Mouse (Mus musculus): ENCODE results near the gene Suclg1. TPM values are rescaled to one million over a fixed set of nuclear protein-coding genes. Genes with fewer than 3 reads are reported as not detected.

Suclg1 gene
- total RNA-seq, 2 experiments from 2014 or later = 18.1 to 33.4 TPM

DNA sequence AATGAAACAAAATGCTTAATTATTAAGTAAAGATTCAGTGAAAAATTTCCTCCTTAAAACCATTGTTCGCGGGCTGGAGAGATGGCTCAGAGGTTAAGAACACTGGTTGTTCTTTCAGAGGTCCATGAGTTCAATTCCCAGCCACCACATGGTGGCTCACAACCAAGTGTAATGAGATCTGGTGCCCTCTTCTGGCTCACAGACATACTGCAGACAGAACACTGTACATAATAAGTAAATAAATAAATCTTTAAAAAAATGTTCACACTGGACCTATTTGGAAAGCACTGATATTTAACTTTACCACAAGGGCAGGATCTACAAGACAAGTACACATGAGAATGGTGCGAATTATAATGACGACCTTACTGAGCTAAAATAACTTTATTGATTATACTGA, 730 bp upstream of the Suclg1 start:
- no peak for ATAC-seq (replicated peaks; ENCODE audit: low FRiP score, poor library complexity, severe bottlenecking)

DNA sequence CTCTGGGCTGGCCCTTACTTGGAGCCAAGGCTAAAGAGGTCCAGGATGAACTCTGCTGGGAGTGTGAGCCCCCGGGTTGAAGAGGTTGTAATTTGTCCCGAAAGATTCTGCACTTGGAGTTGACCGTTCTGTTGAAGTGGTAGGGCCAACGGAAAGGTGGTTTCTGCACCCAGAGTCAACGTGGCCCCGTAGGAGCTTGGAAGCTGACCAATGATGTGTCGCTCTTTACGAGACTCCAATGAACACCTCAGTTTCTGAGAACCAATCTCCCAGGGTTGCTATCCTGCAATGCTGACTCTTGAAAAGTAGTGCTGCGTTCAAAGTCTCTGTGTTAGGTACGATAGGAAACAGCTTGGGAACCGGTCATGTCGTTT, 854 bp downstream of the Suclg1 start:
- ATAC-seq (replicated peaks; ENCODE audit: low FRiP score, poor library complexity, severe bottlenecking) = no peak

DNA sequence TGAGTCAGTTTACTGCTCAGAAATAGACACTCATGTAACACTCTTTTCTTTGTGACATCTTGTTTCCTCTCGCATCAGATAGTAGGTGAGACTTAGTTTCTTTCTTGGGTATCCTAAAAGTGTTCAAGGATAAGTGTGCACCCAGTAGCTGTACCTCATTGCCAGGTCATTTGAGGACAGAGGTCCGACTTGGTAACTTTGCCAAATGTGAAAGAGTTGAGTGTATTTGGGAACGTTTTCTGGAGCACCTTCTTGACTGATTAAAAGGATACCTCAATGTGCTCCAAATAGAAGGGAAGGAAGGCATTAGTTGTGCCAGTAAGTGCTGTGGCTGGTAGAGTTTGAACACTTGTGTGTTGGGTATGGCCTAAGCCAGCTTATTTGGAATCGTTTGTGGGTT, 1.7 kb downstream of the Suclg1 start:
- ATAC-seq (replicated peaks; ENCODE audit: low FRiP score, poor library complexity, severe bottlenecking) = no peak

DNA sequence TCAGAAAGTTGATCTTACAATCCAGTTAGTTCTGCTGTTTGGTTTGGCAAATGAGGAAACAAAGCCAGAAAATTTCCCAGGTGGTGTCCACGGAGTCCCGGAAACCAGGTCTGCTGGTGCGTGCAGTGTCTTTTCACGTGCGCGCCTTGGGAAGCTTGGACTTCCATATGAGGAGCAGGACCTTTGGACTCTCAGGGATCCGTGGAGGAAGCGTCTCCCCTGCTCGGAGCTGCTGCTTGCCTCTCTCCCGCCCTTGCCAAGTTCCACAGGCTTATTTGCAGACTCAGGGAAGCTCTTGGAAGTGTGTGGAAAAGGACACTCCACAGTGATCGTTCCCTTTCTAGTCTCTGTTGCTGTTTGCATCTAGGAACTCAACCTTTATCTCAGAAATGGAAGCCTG, 3.2 kb downstream of the Suclg1 start:
- ATAC-seq (replicated peaks; ENCODE audit: low FRiP score, poor library complexity, severe bottlenecking) = no peak

DNA sequence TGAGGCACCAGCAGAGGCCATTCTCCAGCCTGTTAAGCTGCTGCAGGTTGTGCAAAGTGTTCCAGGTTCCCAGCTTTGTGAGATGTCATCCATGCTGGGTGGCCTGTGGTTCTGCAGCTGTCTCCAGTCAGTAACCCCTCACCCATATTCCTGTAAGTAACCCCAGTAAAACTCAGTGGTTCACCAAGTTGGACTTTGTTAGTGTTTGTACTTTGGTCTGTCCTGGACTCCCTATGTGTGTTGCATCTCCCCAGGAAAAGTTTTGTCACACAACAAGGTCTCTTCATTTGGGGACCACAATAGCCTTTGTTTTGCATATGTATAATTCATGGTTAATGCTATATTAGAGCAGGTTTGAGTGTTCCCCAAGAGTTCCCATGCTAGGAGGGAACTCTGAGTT, 4.2 kb downstream of the Suclg1 start:
- ATAC-seq (replicated peaks; ENCODE audit: low FRiP score, poor library complexity, severe bottlenecking) = no peak

DNA sequence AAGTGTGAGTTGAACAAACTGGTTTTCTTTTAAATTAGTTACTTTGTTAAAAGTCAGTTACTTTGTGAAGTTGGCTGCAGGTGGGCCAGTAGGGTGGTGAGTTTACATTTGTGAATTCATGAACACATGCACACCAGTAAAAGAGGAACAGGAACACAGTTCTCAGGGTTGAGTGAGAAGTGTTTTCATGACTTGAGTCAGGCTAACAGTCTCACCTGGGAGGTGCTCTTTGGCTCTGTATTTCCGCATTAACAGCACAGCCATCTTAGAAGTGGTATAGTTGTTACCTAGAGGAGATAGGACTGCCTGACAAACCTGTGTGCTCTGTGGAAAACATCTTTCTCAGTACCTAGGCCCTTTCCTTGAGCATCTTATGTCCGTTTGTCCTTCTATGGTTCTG, 4.8 kb downstream of the Suclg1 start:
- ATAC-seq (replicated peaks; ENCODE audit: low FRiP score, poor library complexity, severe bottlenecking) = no peak

DNA sequence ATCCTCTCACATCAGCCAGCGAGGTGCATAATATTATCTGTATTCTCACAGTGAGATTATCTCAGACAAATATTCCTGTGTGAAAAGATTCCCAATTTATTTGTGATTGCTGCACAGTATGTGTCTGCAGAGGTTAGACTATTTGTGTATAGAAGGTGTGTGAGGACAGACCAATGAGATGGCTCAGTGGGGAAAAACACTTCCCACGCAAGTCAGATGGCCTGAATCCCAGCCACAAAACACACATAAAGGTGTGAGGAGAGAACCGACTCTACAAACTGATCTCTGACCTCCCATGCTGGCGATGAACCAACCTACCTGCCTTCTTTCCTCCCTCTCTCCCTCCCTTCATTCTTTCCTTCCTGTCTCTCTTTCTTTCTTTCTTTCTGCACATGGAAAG, 5.4 kb downstream of the Suclg1 start:
- no peak for ATAC-seq (replicated peaks; ENCODE audit: low FRiP score, poor library complexity, severe bottlenecking)

DNA sequence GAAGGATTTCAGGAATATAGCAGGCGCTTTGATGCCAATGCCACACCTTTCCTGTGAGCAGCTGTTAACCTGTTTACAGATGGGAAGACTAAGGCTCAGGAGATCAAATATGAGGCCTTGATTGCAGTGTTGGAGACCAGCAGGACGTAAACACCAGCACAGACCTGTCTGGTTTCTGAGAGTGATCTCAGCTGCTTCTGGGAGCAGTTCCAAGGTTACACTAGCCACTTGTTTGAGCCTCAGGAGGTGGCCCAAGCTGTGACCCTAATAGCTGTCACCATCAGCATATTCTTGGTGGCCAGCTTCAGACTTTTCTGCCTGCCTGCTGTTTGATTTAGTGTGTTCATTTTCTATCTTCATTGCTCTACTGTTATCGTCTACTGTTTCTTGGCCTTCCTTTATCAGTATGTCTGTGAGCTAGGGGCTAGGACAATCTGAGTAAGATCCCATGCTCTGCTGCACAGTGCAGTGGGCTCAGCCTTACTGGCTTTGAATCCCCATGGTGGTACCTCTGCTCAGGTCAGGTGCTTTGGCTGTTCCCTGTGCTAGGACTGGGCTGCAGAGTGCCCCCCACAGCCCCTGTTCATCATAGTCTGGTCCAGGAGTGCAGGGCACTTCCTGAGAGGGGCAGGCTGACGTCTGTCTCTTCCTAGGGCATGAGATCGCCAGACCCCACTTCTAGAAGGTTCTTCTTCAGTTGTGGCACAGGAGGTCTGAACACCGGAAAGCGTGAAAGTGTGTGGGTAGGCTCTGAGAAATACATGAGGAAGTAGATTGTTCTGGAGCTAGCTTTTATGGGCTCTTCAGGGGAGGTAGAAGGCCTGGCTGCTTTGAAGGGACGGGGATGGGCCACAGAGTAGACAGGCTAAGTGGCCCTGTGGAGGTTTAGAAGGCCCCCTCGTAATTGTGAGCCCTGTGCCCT, 6.4 kb downstream of the Suclg1 start:
- ATAC-seq (replicated peaks; ENCODE audit: low FRiP score, poor library complexity, severe bottlenecking) = no peak

DNA sequence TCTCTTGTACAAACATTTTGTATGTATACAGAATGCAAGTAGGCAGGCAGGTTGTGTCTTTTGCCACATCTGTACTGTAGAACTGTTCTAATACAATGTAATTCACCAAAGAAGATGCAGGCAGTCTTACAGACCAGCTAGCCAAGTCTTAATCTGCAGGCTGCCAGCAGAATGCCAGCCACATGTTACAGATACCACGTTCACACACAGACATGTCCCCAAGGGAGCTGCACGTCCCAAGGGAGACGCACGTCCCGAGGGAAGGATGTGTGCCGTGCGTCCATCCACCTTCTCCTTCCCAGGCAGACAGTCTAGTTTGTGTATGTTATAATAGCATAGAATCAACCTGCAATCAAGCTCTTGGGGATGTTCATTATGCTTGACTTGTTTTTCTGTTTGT, 8.9 kb downstream of the Suclg1 start:
- ATAC-seq (replicated peaks; ENCODE audit: low FRiP score, poor library complexity, severe bottlenecking) = no peak

DNA sequence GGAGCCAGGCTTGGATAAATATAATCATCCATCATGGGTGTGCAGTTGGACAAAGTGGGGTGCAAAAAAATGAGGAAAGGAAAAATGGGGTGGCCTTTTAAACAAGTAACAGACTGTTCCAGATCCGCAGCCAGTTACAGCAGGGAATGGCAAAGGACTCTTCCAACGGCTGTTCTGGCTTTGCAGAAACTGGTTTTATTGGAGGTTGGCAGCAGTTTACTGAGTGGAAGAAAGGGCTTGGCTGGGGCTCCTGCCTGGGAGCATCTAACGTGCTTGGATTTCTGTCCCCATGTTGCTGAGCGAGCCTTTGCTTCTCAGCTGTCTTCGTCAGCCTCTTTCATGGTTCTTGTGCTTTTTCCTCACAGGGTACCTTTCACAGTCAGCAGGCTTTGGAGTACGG, 11.9 kb downstream of the Suclg1 start:
- no peak for ATAC-seq (replicated peaks; ENCODE audit: low FRiP score, poor library complexity, severe bottlenecking)

DNA sequence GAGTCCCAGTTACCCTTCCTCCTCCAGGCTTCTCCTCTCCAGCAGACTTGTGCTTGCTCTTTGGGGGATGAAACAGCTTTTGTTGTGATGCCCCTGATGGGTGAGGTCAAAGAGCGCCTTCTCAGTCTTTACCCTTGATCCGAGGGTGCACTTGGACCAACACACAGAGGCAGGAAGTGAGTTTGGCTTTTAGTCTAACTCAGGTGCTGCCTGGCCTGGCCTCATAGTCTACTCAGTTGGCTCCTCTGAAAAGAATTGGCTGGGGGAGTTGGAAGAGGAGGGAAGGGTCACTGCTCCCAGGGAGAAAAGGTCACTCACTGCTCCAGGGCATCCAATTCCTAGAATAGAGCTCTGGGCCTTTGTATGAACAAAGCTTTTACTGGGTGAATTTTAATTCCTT, 16.6 kb downstream of the Suclg1 start:
- ATAC-seq (replicated peaks; ENCODE audit: low FRiP score, poor library complexity, severe bottlenecking) = no peak

DNA sequence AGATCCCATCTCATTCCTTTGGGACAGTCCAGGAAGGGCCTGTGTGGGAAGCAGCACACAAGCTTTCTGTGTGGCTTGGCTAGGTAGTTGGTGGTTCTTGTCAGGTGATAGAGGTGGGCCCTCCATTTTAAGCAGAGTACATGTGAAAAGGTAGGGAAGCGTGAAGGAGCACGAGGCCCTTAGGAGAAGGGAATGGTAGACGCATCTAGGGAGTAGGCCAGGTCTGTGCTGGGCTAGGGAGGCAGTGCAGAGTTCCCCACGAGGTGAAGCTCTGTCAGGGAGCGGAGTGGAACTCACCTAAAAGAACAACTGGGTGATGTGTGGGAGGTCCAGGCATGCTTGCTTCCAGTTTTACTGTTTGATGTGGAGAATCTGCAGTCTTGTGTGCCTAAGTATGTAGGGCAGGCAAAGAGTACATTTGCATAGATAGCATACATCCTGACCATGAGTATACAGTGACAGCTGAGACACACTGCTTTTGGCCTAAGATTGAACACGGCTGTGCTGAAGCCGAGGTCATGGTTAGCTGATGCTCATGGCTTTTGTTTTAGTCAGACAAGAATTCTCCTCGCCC, 19.6 kb downstream of the Suclg1 start:
- no peak for ATAC-seq (replicated peaks; ENCODE audit: low FRiP score, poor library complexity, severe bottlenecking)

DNA sequence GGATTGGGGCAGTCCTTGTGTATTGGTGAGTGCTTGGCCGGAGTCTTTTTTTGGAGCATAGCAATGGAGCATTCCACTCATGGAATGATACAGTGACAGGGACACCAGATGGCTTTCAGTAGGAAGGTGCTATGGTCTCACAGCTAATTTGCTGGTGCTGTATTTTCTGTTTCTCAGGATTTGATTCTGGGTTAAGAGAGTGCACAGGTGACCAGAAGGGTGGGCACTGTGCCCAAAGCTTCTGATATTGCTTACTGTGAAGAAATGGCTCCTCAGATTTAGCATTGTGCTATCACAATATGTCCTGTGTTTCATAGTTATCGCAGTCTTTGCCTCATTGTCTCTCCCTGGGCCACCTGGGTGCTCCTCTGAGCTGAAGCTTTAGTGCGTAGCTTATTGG, 21.2 kb downstream of the Suclg1 start:
- no peak for ATAC-seq (replicated peaks; ENCODE audit: low FRiP score, poor library complexity, severe bottlenecking)

DNA sequence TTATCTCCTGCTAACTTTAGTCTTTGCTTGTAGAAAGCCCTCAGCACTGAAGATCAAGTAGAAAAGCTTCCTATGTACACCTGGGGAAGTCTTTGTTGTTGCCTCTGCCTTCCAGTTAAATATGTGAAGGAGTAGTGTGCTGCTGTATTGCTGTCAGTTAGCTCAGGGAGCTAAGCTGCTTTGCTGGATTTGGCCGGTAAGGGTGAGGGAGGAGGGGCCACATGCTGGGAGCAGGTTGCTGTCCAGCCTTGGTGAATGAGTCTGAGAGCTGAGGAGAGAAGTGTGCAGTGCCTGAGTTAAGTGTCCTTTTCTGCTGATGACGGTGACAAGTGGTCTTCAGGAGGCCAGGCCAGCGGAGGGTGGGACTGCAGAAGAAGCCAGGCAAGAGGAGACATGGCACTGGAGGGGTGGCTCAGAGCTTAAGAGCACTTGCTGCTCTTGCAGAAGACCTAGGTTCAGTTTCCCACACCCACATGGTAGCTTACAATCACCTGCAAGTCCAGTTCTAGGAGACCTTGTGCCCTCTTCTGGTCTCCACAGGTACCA, 23.4 kb downstream of the Suclg1 start:
- no peak for ATAC-seq (replicated peaks; ENCODE audit: low FRiP score, poor library complexity, severe bottlenecking)

DNA sequence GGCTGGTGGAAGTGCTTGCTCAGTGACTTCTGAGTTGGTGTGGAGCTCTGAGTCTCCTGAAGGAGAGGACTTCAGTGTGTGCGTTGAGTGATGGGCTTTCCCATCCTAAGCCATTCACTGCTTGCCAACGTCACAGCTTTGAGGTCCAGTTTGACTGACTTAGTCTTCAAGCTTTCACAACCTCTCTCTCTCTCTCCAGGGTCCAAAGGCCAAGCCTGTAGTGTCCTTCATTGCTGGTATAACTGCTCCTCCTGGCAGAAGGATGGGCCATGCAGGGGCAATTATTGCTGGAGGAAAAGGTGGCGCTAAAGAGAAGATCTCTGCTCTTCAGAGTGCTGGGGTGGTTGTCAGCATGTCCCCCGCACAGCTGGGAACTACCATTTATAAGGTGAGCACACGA, 26.8 kb downstream of the Suclg1 start:
- no peak for ATAC-seq (replicated peaks; ENCODE audit: low FRiP score, poor library complexity, severe bottlenecking)

DNA sequence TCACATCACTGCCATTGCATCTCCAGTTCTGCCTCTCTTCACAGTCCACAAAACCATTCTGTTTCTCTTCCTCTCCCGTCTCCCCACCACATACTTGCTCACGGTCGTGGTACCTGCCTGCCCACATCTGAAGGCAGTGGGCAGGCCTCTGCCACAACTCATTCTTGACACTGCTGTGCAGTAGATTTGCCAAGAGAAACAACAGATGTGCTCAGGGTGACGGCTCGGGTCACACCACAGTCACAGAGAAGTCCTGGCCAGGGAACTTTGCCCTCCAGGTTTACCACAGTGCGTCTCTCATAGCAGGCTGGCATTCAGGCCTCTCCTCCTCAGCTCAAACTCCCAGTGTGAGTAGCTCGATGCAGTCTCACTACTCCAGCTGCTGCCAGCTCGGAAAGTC, 31.5 kb downstream of the Suclg1 start:
- no peak for ATAC-seq (replicated peaks; ENCODE audit: low FRiP score, poor library complexity, severe bottlenecking)

DNA sequence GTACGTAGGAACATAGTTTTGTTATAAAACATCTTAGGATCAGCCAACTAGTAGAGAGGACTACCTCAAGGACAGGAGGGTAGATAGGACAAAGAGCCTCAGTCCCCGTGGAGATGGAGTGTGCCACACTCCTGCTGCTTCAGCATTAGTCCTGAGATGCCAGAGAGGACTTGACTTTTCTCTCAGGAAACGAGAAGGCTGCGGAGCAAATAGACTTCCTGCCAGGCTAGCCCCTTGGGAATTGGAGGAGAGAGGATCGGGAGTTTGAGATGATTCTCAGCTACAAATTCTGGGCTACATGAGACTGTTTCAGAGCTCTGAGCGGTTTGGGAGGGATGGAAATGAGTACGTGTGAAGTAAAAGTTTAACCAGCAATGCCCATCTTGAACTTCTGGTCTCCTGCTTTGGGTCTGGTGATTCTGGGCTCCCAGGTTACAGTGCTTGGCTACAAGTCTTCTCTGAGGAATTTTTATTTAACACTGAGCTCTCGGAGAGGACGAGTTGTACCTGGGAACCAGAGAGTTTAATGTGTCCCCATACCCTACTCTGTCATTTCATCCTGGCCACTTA, 32.4 kb downstream of the Suclg1 start:
- ATAC-seq (replicated peaks; ENCODE audit: low FRiP score, poor library complexity, severe bottlenecking) = no peak

DNA sequence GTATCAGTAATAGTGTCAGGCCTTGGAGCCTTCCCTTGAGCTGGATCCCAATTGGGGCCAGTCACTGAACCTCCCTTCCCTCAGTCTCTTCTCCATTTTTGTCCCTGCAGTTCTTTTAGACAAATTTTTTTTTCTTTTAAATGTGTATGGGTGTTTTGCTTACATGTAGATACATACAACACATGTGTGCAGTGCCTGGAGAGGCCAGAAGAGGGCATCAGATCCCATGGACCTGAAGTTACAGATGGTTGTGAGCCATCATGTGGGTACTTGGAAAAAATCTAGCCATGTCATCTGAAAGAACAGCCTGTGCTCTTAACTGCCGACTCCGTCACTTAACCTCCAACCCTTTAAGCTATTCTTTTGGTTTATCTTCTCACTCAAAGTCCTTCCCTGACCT, 38.1 kb downstream of the Suclg1 start:
- no peak for ATAC-seq (replicated peaks; ENCODE audit: low FRiP score, poor library complexity, severe bottlenecking)

DNA sequence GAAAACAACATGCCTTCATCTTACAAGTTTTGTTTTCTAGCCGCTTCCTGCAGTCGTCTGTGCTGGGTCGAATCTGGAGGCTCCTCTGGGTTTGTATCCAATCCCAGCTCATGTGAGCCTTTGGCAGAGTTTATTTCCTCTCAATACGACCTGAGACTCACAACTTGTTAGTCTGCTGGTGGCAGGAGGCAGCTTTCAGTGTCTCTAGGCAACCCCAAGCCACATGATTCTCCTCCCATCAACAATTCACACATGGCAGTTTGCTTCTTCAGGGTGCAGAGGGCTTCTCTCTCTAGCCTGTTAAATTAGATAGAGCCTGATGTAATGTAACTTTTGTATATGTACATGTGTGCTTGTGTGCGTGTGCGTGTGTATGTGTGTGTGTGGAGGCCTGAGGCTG, 58.7 kb downstream of the Suclg1 start:
- no peak for ATAC-seq (replicated peaks; ENCODE audit: low FRiP score, poor library complexity, severe bottlenecking)

DNA sequence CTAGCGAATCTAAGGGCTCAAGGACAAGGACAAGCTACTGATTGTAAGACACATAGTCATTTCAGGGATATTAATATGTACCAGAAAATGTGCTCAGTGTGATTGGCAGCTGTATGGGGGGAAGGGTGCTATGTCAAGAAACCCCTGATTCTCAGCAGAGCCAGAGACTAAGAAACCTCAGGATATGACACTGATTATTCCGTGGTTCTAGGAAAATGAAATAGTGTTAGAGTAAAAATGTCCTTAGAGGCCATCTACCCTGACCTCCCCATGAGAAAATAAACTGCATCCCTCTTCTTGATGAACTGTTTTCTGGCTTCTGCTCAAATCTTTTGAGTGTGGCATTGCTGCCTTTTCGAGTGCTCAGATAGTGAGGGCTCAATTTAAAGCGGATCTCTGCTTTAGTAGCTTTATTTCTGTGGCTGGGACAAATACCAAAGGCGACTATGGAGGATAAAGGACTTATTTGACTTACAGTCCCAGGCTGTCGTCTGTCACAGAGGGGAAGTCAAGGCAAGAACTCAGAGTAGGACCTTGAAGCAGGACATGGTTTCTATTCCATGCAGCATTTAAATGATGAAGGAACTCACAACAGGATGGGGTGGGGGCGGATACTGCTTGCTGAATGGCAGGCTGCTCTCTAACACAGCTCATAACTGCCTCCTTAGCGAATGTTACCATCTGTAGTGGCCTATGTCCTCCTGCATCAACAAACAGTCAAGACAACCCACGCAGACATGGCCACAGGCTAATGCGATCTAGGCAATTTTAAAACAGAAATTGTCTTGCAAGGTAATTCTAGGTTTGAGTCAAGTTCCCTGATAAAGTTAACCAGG, 60.7 kb downstream of the Suclg1 start:
- ATAC-seq (replicated peaks; ENCODE audit: low FRiP score, poor library complexity, severe bottlenecking) = no peak

Data from erythroblast, adult 5-6 weeks (primary cell).